Mouse (Mus musculus) right cerebral cortex, postnatal 10 days (tissue): ENCODE measurements around the gene Nsun2.

ENCODE experiments used
- DNase-seq, 2 experiments: peaks; one replicate each; pipeline ENCODE4 v3.0.0; 2021; ENCODE audit warnings: low spot score in 2 of 2

The Nsun2 gene

DNA sequence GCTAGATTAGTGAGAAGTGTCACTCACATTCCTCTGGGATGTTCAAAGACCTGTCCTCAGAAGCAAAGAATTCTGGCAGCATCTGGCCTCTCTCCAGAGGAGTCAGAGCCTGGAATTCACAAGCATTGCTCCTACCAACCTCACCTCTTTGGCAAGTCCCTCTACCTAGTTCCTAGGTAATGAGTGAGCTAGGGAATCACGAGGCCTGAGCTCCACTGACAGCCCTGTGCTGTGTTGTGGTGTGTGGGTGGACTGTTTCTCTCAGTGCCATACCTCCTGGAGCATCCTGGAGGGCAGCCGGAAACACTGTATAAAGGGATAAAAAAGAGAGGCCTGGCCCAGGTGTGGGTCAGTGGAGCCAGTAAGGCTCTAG lies 9.4 kb upstream of the Nsun2 start:
- no peak for DNase-seq

DNA sequence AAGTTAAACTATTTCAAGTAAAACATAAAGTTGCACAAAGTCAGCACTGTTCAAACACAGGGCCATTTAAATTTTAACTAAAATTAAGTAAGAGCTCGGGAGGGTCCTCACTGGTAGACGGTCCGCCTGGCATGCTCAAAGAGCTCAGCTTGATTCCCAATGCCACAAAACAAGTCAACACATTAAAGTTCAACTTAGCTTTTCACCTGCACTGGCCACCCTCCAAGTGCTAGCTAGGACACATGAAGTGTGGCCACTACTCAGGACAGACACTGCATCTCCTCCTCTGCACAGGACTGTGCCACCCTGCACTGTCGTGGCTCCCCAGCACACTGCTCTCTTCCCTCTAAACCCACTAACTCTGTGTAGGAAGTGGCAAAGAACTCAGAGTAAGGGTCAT lies 7.7 kb upstream of the Nsun2 start:
- DNase-seq: no peak

DNA sequence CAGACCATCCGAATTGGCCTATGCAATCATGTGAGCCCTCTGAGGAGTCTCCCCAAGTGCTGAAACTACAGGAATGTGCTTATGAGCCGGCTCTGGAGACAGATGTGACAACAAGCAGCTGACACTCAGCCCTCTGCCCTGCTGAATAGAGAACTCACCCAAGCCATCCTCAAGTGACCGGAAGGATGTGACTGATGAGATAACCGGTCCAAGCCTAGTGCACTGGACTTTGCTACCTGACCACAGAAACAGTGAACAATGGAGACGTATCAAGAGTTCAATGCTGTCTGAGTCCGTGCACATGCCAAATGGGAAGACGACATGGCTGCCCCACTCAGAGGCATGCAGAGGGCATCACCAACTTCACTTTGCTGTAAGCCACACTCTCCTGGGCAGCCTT lies 5.0 kb upstream of the Nsun2 start:
- DNase-seq: no peak

DNA sequence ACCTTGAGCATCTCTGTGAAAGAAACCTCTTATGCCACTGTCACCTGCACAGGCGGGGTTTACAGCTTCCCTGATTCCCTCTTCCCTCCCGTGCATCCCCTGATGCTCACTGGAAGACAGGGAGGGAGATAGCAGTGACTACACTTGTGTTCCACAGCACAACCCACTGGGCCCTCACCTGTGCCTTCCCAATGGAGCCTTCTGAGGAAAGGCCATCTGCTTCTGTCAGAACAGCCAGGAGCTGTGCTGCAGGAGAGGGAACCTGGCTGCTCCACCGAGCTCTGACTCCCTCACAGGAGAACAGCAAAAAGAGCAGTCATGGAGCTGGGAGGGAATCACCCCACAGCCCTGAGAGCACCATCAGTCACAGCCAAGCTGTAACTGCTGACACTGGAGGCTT lies 3.4 kb upstream of the Nsun2 start:
- DNase-seq: no peak

DNA sequence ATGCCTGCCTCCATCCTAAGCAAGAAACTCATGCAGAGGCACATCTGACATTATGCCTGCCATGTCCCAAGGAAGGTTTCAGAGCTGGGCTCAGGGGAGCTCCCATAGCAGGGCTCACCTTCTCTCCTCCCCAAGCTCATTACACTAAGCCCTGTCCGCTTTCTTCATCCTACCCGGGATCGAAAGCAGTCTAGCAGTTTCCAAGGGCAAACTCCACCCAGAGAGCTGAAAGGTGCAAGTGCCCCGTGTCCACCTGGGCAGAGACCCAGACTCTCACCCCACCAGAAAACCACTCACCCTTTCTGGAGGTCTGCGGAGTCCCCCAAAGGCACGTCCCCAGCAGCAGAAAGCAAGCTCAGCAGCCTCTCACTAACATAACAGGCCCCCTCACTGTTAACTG lies 2.6 kb upstream of the Nsun2 start:
- no peak for DNase-seq

DNA sequence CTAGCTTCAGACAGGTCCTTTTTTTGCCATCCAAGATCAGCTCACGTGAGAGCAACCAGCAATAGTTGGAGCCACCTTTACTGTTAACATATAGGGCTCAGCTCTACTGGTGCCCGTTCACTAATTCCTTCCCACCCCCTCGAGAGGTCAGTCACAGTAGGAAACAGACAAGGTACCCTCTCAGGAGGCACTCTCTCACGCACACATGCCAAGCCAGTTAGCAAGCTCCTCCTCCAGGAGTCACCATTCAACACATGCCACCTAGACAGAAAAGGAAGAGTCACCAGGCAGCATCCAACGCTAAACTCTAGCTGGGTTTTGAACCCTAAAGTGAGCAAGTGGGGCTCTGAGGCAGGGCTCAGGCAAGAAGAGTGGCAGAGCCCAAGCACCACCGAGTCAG lies 2.1 kb upstream of the Nsun2 start:
- no peak for DNase-seq

DNA sequence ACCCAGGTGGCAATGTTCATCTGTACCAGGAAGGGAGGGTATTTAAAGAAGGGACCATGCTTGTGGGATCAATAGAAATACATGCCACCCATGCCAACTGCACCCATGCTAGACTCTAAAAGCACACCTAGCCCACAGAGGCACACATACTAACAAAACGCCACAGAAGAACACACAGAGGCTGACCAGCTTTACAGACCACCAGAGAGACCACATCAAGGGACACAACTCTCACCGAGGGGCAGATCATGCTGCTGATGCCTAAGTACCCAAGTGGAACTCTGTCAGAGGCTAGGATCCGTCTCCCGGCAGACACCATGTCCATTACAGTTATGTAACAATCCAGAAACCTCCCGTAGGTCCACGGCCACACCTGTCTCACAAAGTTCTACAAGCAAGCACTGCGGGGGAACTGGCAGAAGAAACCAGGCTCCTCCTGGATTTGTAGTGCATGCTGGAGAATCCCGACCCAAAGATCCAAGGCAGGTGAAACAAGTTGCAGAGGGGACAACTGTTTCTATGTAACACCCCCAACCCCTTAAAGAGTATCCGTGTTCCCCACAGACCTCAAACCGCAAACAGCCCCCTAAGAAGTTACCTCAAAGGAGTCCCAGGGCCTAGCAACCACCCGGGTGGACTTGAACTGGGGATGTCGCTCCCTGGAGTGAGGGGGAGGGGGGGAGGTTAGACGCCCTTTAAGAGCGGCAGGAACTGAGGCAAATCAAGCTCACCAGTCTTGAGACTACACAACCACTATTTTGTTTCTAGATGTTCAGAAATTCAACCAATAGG lies 1.2 kb upstream of the Nsun2 start:
- DNase-seq: no peak

DNA sequence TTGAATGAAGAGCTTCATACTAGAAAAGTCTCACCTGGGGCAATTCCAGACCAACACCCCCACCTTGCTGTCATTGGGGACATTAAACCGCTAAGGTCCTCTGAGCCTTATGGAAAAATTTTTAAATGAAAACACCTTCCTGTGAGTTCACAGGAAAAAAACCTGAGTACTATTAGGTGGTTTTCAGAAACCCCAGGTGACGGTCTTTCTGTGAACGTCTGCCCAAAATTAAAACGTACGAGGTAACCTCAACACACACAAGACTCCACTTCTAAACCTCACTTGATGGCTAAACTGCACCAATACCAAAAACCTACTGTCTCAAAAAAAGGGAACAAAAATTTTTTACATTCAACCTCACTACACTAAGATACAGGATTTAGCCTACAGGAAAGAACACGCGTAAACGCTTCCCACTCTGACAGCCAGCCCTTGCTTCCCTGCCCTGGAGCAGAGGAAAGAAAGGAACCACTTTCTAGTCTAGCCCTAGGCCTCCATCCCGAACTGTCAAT lies 597 bp upstream of the Nsun2 start:
- DNase-seq: no peak

DNA sequence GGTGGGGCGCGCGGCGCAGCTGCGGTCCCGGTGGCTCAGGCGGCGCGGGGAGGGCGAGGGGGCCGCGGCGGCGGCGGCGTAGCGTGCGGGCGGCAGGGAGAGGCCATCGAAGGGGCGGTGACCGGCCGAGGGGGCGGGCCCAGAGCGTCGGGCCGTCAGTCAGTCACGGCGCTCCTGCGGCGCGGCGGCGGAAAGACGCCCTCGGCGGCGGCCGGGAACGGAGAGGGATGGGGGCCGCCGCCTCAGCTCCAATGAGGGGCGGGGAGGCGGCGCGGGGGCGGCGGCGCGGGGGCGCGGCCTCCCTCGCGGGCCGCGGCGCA lies 748 bp downstream of the Nsun2 start, which contains the start of gene Tent4a:
Tent4a (minus strand) TSS at position 284 of the 320 bp plus-strand sequence.
- DNase-seq: no peak

DNA sequence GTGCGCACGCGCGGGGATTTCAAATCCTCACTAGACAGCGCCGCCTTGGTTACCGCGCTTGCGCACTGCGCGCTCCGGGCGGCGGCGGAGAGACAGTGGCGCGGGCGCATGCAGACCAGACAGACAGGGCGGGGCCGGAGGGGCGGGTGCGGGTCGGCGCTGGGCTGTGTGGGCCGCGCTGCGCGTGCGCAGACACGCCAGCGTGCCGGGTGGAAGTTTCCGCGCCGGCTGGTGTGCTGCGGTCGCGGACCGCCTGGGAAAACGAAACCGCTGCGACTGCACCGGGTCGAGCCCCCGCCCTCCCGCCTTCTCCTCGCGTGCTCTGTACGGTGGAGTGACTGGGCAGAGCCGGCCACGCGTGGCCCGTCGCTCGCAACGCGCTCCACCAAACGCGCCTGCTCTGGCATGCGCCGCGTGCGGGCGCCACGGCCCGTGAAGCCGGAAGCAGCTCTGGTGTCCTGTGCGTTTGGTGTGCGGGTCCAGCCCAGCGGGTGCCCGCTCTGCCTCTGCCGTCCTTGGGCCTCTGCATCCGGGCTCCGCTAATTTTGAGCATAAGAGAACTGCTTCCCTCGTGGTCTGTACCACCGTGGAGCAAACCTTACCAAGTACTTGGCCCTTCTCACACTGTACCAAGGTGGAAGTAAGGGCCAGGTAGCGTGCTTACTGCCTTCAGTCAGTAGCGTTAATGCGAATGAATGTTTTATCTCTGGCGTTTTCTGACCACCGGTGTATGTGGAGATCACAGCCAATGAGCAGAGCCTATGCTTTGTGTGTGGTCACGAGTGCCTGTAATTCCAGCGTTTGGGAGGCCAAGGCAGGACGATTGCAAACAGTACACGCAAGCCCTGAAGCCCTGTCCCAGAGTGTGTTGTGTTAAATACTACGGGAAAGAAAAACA lies 1.4 kb downstream of the Nsun2 start:
- peak; percentile 99 for DNase-seq

DNA sequence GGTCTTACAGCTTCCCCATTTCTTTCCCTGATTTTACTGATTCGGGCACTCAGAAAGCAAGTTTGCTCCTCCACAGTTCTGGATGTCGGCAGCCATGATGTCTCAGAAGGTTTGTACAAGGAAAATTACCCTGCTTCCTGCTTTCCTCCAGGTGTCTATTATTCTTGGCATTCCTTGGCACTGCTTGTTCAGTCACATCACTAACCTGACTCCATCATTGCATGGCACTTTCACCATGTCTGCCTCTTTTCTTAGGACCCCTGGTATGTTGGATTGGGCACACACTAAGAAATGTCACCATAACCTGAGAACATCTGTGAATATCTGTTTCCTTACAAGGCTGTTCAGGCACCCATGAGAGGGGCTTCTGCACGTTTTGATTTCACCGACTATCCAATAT lies 2.5 kb downstream of the Nsun2 start:
- no peak for DNase-seq

DNA sequence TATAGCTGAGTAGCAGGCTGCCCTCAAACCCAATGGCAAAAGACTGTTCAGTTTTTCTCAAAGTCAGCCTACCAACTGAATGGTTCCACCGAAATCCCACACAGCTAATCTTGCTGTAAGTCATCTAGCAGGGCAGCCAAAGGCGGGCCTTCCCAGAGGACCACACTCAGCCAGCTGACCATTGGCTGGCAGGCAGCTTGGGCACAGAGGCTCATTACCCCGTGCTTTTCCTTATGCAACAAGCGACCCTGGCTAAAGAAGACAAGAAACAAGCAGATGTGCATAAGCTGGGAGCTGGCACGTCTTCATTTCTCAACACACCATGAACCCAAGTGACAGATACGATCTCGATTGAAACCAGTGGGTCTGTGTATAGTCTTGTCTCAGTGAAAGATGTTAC lies 3.8 kb downstream of the Nsun2 start:
- no peak for DNase-seq

DNA sequence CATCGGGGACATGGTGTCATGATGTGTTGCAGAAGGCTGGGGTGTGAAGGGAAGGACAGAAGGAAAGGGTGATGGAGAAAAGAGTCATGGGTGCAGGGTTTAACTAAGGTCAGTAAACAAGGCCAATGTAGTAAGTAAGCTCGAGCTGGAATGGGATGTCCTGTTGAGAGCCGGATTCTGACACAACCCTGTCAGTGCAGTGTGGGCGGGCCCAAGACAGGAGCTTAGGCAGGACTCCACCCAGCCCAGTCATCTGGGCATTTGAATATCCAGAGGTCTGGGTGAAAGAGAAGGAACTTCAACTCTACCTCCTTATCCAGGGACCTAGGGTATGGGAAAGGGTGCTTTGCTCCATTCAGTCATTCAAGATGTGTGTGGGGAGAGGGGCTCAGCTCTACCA lies 4.8 kb downstream of the Nsun2 start:
- DNase-seq: no peak

DNA sequence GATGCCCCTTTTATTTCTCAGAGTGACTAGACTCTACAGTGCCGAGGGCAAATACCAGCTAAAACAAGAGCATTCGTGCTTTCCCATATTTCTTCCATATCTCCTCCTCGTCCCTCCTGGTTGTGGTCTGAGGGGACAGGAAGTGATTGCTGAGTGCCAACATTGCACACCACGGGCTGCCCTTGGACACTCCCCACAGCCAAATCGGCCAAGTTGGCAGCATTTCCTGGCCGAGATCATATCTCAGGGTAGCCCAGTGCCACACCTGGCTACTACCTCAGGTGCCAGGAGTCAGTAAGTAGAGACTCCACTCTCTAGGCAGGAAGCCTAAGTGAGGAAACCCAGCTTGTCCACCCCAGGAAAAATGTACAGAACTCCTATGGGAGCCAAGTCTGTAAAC lies 7.7 kb downstream of the Nsun2 start:
- DNase-seq: no peak

DNA sequence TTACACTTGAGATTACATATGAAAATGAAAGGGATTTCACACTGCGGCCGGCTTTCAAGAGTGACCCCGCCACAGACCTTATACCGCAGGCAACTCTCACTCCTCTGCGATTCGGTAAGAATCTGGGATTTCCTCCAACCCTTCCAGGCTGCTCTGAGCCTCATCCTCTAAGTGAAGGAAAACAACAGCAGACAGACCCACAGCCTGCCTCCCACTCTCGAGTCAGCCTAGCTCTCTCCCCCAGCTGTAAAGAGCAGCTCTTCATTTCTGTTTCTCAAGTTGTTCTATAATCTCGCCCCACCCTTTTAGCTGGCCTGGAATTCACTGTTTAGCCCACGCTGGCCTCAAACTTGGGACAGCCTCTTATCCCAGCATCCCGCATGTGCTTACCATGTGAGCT lies 8.2 kb downstream of the Nsun2 start:
- DNase-seq: peak; percentile 56 to 76

DNA sequence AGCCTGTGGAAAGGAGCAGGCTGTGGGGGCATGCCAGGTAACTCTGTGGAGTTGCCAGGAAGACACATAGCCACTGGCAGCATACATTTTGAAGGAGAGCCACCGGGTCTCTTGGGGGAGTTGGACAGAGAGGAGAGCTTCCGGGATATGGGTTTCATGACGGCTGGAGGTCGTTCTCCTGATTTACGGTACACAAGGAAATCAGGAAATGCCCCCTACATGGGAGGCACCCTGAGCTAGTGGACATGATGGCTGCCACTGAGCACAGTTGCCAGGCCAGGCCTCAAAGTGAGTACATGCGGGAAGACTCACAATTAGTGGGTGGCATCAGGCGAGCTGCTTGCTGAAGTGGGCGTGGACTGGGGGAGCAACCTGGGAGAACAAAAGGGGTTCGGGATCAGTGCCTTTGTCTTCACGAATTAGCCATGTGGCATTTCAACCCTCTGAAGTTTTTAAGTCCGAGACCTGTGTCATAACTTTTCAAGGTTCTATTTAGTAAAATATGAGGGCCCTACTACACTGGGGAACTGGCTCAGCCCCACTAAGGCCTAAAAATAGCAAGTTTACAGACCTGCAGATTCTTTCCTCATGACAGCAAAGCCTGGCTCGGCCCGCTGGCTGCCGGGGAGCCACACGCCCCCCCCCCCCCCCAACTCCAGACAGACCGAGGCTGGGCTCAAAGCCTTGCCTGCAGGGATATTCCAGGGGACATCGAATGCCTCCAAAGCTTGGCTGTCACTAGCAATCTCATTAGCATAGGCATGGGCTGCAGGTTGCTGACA lies 9.2 kb downstream of the Nsun2 start:
- DNase-seq: no peak

DNA sequence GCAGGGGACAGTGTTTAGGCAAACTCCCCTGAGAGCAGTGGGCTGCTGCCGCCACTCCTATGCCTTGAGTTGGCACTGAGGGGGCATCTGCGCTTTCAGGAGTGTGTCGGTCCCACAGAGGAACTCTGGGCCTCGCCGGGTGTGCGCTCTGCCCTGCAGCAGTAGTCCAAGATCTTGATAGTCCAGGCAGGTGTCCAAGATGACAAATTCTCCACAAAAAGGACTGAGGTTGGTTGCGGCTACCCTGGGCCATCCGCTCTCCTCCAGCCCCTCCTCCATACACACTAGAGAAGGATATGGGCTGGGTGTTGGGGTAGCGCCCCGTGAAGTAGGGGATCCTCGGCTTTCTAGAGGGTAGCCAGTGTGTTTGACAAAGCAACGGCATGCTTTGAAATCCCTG lies 10.0 kb downstream of the Nsun2 start:
- DNase-seq: no peak

DNA sequence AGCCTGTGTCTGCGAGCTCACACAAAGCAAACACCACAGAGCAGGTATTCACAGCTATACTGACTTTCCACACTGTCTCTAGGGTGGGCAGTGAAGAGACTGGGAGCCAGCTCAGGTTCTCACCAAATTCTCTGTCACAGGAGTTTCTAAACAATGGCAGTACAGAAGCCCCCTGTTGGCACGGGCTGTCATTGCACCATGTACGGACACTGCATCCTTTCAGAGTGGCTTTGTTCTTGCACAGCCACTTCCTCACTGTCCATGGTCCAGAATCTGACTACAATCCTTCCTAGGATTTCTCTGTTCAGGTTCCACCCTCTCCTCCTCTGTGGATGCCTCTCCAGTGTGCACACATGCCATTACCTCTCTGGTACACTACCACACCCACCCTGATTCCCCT lies 11.5 kb downstream of the Nsun2 start:
- no peak for DNase-seq

DNA sequence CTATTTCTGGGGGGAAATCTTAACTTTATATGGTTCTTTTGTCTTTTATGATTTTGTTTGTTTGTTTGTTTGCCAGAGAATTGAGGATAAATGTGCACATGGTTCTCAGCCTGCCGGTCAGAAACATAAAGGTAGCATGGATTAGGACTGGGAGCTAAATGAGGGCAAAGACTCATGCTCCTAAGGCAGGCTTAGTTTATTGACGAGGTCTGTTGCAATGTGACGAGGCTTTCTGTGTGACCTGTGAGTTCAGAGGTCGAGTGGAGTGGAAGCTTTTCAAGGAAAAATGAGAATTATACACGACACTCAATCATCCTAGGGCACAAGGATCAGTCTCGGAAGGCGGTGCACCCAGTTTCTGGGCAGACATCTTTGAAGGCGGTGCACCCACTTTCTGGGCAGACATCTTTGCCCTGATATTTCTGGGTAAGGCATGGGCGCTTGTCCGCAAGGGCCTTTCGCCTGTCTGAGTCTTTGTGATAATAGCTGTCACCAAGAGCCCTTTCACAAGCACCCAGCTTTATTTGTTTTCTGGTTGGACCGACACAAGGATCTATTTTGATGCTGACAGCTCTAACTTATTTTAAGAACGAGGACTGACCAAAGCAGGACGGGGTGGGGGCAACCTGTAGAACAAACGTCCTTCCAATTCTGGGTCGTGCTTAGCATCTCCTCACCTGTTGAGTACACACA lies 14.1 kb downstream of the Nsun2 start:
- DNase-seq: no peak

DNA sequence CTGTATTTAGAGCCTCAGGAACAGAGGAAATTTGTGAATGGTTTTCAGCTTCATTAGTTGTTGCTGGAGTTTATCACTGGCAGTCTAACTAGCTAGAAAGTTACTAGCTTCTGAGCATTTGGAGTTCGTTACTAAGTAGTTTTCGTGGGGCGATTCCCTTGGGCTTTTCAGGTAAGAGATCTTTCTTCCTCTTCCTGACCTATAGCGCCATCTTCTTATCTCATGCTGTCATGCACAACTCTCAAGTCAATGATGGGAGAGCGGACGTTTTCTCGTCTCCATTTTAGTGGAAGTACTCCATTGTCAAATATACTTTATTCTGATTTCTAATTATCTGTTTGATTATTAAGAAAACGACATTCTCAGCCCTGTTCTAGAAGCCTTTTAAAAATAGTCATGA lies 16.4 kb downstream of the Nsun2 start:
- DNase-seq: no peak

DNA sequence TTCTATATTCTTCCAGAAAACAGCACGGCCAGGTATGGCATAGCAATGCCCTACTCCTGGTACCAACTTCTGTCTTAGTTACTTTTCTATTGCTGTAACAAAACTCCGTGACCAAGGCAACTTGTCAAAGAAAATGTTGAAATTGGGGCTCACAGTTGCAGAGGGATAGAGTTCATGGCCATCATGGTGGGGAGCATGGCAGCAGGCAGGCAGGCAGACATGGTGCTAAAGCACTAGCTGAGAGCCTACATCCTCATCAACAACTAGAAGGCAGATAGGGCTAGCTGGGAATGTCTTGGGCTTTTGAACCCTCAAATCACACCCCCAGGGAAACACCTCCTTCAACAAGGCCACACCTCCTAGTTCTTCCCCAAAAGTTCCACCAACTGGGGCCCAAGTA lies 17.3 kb downstream of the Nsun2 start:
- no peak for DNase-seq

DNA sequence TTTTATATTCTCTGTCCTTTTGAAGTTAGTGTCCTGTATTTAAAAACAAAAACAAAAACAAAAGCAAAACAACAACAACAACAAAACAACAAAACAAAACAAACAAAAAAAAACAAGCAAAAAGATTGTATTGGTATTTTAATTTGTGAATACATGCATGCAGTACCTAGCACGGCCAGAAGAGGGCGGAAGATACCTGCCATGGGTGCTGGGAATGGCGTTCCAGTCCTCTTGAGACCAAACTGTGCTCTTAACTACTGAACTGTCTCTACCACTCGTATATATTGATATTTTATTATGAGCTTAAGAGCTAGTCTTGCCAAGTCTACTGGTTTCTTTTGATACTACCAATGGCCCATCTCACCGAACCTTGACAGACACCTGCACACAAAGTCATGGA lies 19.5 kb downstream of the Nsun2 start:
- no peak for DNase-seq
